Mouse (Mus musculus) midbrain, embryonic 10.5 days (tissue): ENCODE measurements at regions not wholly inside any gene's neighbourhood (a gene's known extent, or its start where the extent isn't known, plus 50 kb on each side); places are given as distances from the start of the nearest gene placed in this dataset.

Experiments
- DNase-seq: peaks from one replicate; pipeline ENCODE4 v3.0.0-alpha.2; 2017; ENCODE audit warnings: low spot score
- H3K27ac ChIP-seq: fragments of 300-500 bp; sonication (generic); replicated peaks from 2 replicates; pipeline ENCODE4 v1.5.1; 2016; ENCODE audit warnings: mild to moderate bottlenecking
- H3K27me3 ChIP-seq: fragments of 300-500 bp; sonication (generic); 2 replicates; pipeline ENCODE4 v1.6.1; 2016; ENCODE audit warnings: low read depth, mild to moderate bottlenecking; ENCODE audit not compliant: poor library complexity, severe bottlenecking
- H3K36me3 ChIP-seq: fragments of 300-500 bp; sonication (generic); 2 replicates; pipeline ENCODE4 v1.6.1; 2016; ENCODE audit warnings: mild to moderate bottlenecking, moderate library complexity
- H3K4me1 ChIP-seq: fragments of 300-500 bp; sonication (generic); 2 replicates; pipeline ENCODE4 v1.6.1; 2016
- H3K4me3 ChIP-seq: fragments of 300-500 bp; sonication (generic); 2 replicates; pipeline ENCODE4 v1.5.1; 2016; ENCODE audit warnings: mild to moderate bottlenecking, moderate library complexity
- H3K9me3 ChIP-seq: fragments of 300-500 bp; sonication (generic); replicated peaks from 2 replicates; pipeline ENCODE4 v1.6.1; 2016; ENCODE audit warnings: mild to moderate bottlenecking
- WGBS: fragments of 180-500 bp; shearing (Covaris S2); methylation state at CpG from one replicate; pipeline ENCODE4 v1.1.7; 2016; 5-methylcytosine and 5-hydroxymethylcytosine counted together

GRCm38 (mm10) chr1:120667776-120668175, 65.6 kb downstream of the En1 start:
- no peak overlapping the region for H3K4me3 ChIP-seq
- no peak for DNase-seq
- no peaks in the 10 kb centered on the region; the same call in 1 of the 2 replicates for H3K9me3 ChIP-seq
- no peaks in the 10 kb centered on the region for H3K4me1 ChIP-seq
- 83% methylated on average over 1 of the region's 1 CpGs for WGBS
- no peak overlapping the region for H3K27ac ChIP-seq
- H3K36me3 ChIP-seq = no peaks in the 10 kb centered on the region
- no peaks in the 10 kb centered on the region for H3K27me3 ChIP-seq

- Histone ChIP-seq H3K27ac (no peak overlapping the region), H3K9me3 (no peaks in the 10 kb centered on the region), H3K36me3 (no peaks in the 10 kb centered on the region), H3K4me3 (no peak overlapping the region), H3K4me1 (peaks cover 12% of the 10 kb centered on the region), H3K27me3 (no peaks in the 10 kb centered on the region)
- 82% methylated on average over 12 of the region's 12 CpGs for WGBS
- no peak for DNase-seq
Measured at GRCm38 (mm10) chr1:120683532-120684245, 81.5 kb downstream of the En1 start.

- peak; percentile 25 for DNase-seq
- Histone ChIP-seq H3K9me3 (no peaks in the 10 kb centered on the region), H3K4me1 (peaks cover 12% of the 10 kb centered on the region), H3K4me3 (no peak overlapping the region), H3K27me3 (no peaks in the 10 kb centered on the region), H3K36me3 (no peaks in the 10 kb centered on the region), H3K27ac (no peak overlapping the region)
- WGBS = 41% methylated on average over 6 of the region's 6 CpGs
Measured at GRCm38 (mm10) chr1:120685650-120686244, 83.5 kb downstream of the En1 start.

GRCm38 (mm10) chr1:120691571-120691970, 89.4 kb downstream of the En1 start:
- H3K36me3 ChIP-seq = no peaks in the 10 kb centered on the region
- H3K9me3 ChIP-seq = no peaks in the 10 kb centered on the region
- H3K27ac ChIP-seq = no peak overlapping the region
- peaks cover 6% of the 10 kb centered on the region; the same call in 1 of the 2 replicates for H3K4me1 ChIP-seq
- no peak for DNase-seq
- 88% methylated on average over 2 of the region's 2 CpGs for WGBS
- no peaks in the 10 kb centered on the region for H3K27me3 ChIP-seq
- H3K4me3 ChIP-seq = no peak overlapping the region

GRCm38 (mm10) chr1:120698189-120698588, 96.0 kb downstream of the En1 start:
- WGBS = 75% methylated on average over 4 of the region's 4 CpGs
- no peak for DNase-seq
- Histone ChIP-seq H3K27me3 (no peaks in the 10 kb centered on the region), H3K36me3 (peaks cover 8% of the 10 kb centered on the region; the same call in 1 of the 2 replicates), H3K9me3 (peaks cover 7% of the 10 kb centered on the region; the same call in 1 of the 2 replicates), H3K27ac (no peak overlapping the region), H3K4me3 (no peak overlapping the region), H3K4me1 (no peaks in the 10 kb centered on the region)

GRCm38 (mm10) chr1:120704201-120704600, 102.0 kb downstream of the En1 start:
- no peak overlapping the region for H3K27ac ChIP-seq
- H3K36me3 ChIP-seq = no peaks in the 10 kb centered on the region
- H3K4me1 ChIP-seq = no peaks in the 10 kb centered on the region
- H3K9me3 ChIP-seq = no peaks in the 10 kb centered on the region
- DNase-seq = no peak
- H3K27me3 ChIP-seq = no peaks in the 10 kb centered on the region
- 85% methylated on average over 5 of the region's 5 CpGs for WGBS
- H3K4me3 ChIP-seq = no peak overlapping the region

- DNase-seq = no peak
- no peaks in the 10 kb centered on the region for H3K9me3 ChIP-seq
- 80% methylated on average over 1 of the region's 1 CpGs for WGBS
Measured at GRCm38 (mm10) chr1:120706011-120706410, 103.8 kb downstream of the En1 start.

GRCm38 (mm10) chr1:120708511-120708910, 106.3 kb downstream of the En1 start:
- Histone ChIP-seq H3K27me3 (no peaks in the 10 kb centered on the region), H3K9me3 (no peaks in the 10 kb centered on the region), H3K4me3 (no peak overlapping the region), H3K27ac (no peak overlapping the region), H3K4me1 (no peaks in the 10 kb centered on the region), H3K36me3 (no peaks in the 10 kb centered on the region)
- 77% methylated on average over 5 of the region's 5 CpGs for WGBS
- DNase-seq = no peak

More at GRCm38 (mm10) chr1:120706011-120706410, 103.8 kb downstream of the En1 start:
- H3K4me3 ChIP-seq = no peak overlapping the region
- no peaks in the 10 kb centered on the region for H3K4me1 ChIP-seq
- H3K27me3 ChIP-seq = no peaks in the 10 kb centered on the region
- no peak overlapping the region for H3K27ac ChIP-seq
- no peaks in the 10 kb centered on the region for H3K36me3 ChIP-seq

- no peak for DNase-seq
- 81% methylated on average over 9 of the region's 9 CpGs for WGBS
Measured at GRCm38 (mm10) chr1:120715105-120715877, 113.1 kb downstream of the En1 start.

GRCm38 (mm10) chr1:120726777-120727176, 124.6 kb downstream of the En1 start:
- no peaks in the 10 kb centered on the region for H3K27me3 ChIP-seq
- 96% methylated on average over 7 of the region's 7 CpGs for WGBS
- no peak overlapping the region for H3K27ac ChIP-seq
- H3K36me3 ChIP-seq = no peaks in the 10 kb centered on the region
- no peak for DNase-seq
- H3K9me3 ChIP-seq = no peaks in the 10 kb centered on the region
- no peak overlapping the region for H3K4me3 ChIP-seq
- no peaks in the 10 kb centered on the region for H3K4me1 ChIP-seq

More at GRCm38 (mm10) chr1:120715105-120715877, 113.1 kb downstream of the En1 start:
- no peaks in the 10 kb centered on the region for H3K36me3 ChIP-seq
- no peak overlapping the region for H3K27ac ChIP-seq
- no peaks in the 10 kb centered on the region for H3K27me3 ChIP-seq
- no peak overlapping the region for H3K4me3 ChIP-seq
- no peaks in the 10 kb centered on the region for H3K4me1 ChIP-seq
- H3K9me3 ChIP-seq = 0 out of 2 replicates have a peak, but pooled peaks cover 5% of the 10 kb centered on the region

- no peaks in the 10 kb centered on the region for H3K36me3 ChIP-seq
- 88% methylated on average over 8 of the region's 8 CpGs for WGBS
- H3K9me3 ChIP-seq = no peaks in the 10 kb centered on the region
- no peak overlapping the region for H3K4me3 ChIP-seq
- H3K27me3 ChIP-seq = no peaks in the 10 kb centered on the region
- H3K27ac ChIP-seq = no peak overlapping the region
- DNase-seq = no peak
- no peaks in the 10 kb centered on the region for H3K4me1 ChIP-seq
Measured at GRCm38 (mm10) chr1:120727427-120727826, 125.2 kb downstream of the En1 start.

GRCm38 (mm10) chr1:120732003-120732402, 129.8 kb downstream of the En1 start:
- Histone ChIP-seq H3K27ac (no peak overlapping the region), H3K9me3 (no peaks in the 10 kb centered on the region), H3K4me3 (no peak overlapping the region), H3K4me1 (no peaks in the 10 kb centered on the region), H3K27me3 (no peaks in the 10 kb centered on the region), H3K36me3 (no peaks in the 10 kb centered on the region)
- DNase-seq = no peak
- WGBS = 77% methylated on average over 1 of the region's 1 CpGs

GRCm38 (mm10) chr1:120733683-120734082, 131.5 kb downstream of the En1 start:
- Histone ChIP-seq H3K4me3 (no peak overlapping the region), H3K27ac (no peak overlapping the region), H3K4me1 (no peaks in the 10 kb centered on the region), H3K36me3 (no peaks in the 10 kb centered on the region), H3K9me3 (no peaks in the 10 kb centered on the region), H3K27me3 (no peaks in the 10 kb centered on the region)
- DNase-seq = no peak
- WGBS = 87% methylated on average over 5 of the region's 5 CpGs
